Mouse (Mus musculus) midbrain, embryonic 10.5 days (tissue): ENCODE data around the gene Zbtb11. TPM values are rescaled to one million over a fixed set of nuclear protein-coding genes. Genes with fewer than 3 reads are reported as not detected.
"Not testable (repeated sequence)": the region's sequence is repeated elsewhere in the genome, so short reads cannot be mapped to it uniquely, and the experiment has no call there.

ENCODE experiments used
- DNase-seq: peaks from one replicate; pipeline ENCODE4 v3.0.0-alpha.2; 2017; ENCODE audit warnings: low spot score
- H3K27ac ChIP-seq: fragments of 300-500 bp; sonication (generic); replicated peaks from 2 replicates; pipeline ENCODE4 v1.5.1; 2016; ENCODE audit warnings: mild to moderate bottlenecking
- H3K27me3 ChIP-seq: fragments of 300-500 bp; sonication (generic); 2 replicates; pipeline ENCODE4 v1.6.1; 2016; ENCODE audit warnings: low read depth, mild to moderate bottlenecking; ENCODE audit not compliant: poor library complexity, severe bottlenecking
- H3K36me3 ChIP-seq: fragments of 300-500 bp; sonication (generic); 2 replicates; pipeline ENCODE4 v1.6.1; 2016; ENCODE audit warnings: mild to moderate bottlenecking, moderate library complexity
- H3K4me1 ChIP-seq: fragments of 300-500 bp; sonication (generic); 2 replicates; pipeline ENCODE4 v1.6.1; 2016
- H3K4me3 ChIP-seq: fragments of 300-500 bp; sonication (generic); 2 replicates; pipeline ENCODE4 v1.5.1; 2016; ENCODE audit warnings: mild to moderate bottlenecking, moderate library complexity
- H3K9me3 ChIP-seq: fragments of 300-500 bp; sonication (generic); replicated peaks from 2 replicates; pipeline ENCODE4 v1.6.1; 2016; ENCODE audit warnings: mild to moderate bottlenecking
- WGBS: fragments of 180-500 bp; shearing (Covaris S2); methylation state at CpG from one replicate; pipeline ENCODE4 v1.1.7; 2016; 5-methylcytosine and 5-hydroxymethylcytosine counted together
- polyA plus RNA-seq: library from polyadenylated mRNA; unstranded; fragments of >200 nt; fragmentation: Nextera tagmentation; extraction: Ambion mirVana; gene quantifications from 2 replicates; pipeline ENCODE4 v1.2.1, GENCODE M21; 2016

The Zbtb11 gene
- polyA plus RNA-seq, 1 experiment from 2014 or later, result 17.6 TPM

- H3K27me3 ChIP-seq, result no peaks in the 10 kb centered on the region
- WGBS, result 81% methylated on average over 7 of the region's 7 CpGs
- no peak overlapping the region for H3K4me3 ChIP-seq
- H3K27ac ChIP-seq, result no peak overlapping the region
- no peaks in the 10 kb centered on the region for H3K4me1 ChIP-seq
- H3K9me3 ChIP-seq, result no peaks in the 10 kb centered on the region
- H3K36me3 ChIP-seq, result no peaks in the 10 kb centered on the region
- no peak for DNase-seq
Measured at GRCm38 (mm10) chr16:55951679-55952327, 21.9 kb upstream of the Zbtb11 start.

- Histone ChIP-seq H3K4me1 (no peaks in the 10 kb centered on the region), H3K27me3 (no peaks in the 10 kb centered on the region), H3K36me3 (no peaks in the 10 kb centered on the region), H3K27ac (no peak overlapping the region), H3K9me3 (no peaks in the 10 kb centered on the region), H3K4me3 (no peak overlapping the region)
- DNase-seq, result no peak
Measured at GRCm38 (mm10) chr16:55952771-55953170, 20.9 kb upstream of the Zbtb11 start.

- not testable (repeated sequence) for DNase-seq, H3K36me3 ChIP-seq, H3K27ac ChIP-seq, H3K4me1 ChIP-seq, H3K4me3 ChIP-seq, H3K27me3 ChIP-seq, H3K9me3 ChIP-seq
- 94% methylated on average over 9 of the region's 9 CpGs for WGBS
Measured at GRCm38 (mm10) chr16:55954196-55954595, 19.5 kb upstream of the Zbtb11 start.

GRCm38 (mm10) chr16:55963068-55963467, 10.6 kb upstream of the Zbtb11 start:
- peaks cover 14% of the 10 kb centered on the region for H3K4me1 ChIP-seq
- not testable (repeated sequence) for H3K27ac ChIP-seq, H3K9me3 ChIP-seq, H3K36me3 ChIP-seq, H3K4me3 ChIP-seq, H3K27me3 ChIP-seq, DNase-seq
- WGBS, result 94% methylated on average over 6 of the region's 11 CpGs

- H3K4me3 ChIP-seq, result no peak overlapping the region
- WGBS, result 69% methylated on average over 4 of the region's 4 CpGs
- H3K36me3 ChIP-seq, result peaks cover 20% of the 10 kb centered on the region
- no peaks in the 10 kb centered on the region for H3K27me3 ChIP-seq
- H3K27ac ChIP-seq, result no peak overlapping the region
- DNase-seq, result no peak
- H3K9me3 ChIP-seq, result no peaks in the 10 kb centered on the region
- H3K4me1 ChIP-seq, result peaks cover 14% of the 10 kb centered on the region
Measured at GRCm38 (mm10) chr16:55964126-55964949, 9.3 kb upstream of the Zbtb11 start.

- H3K27me3 ChIP-seq, result no peaks in the 10 kb centered on the region
- WGBS, result under 1% methylated on average over 42 of the region's 42 CpGs
- H3K27ac ChIP-seq, result peak within 1 kb of the TSS; percentile 96
- peak within 1 kb of the TSS; percentile 88 for H3K4me3 ChIP-seq
- no peaks in the 10 kb centered on the region for H3K9me3 ChIP-seq
- H3K4me1 ChIP-seq, result peaks cover 14% of the 10 kb centered on the region
- H3K36me3 ChIP-seq, result peaks cover 40% of the 10 kb centered on the region
- peak; percentile 95 for DNase-seq
Measured at GRCm38 (mm10) chr16:55966212-55966871, 7.3 kb upstream of the Zbtb11 start, which contains the start of gene Rpl24. Gene Rpl24 (plus strand): TSS chr16:55966275.

- H3K9me3 ChIP-seq, result no peaks in the 10 kb centered on the region
- H3K27me3 ChIP-seq, result no peaks in the 10 kb centered on the region
- H3K36me3 ChIP-seq, result peaks cover 49% of the 10 kb centered on the region
- WGBS, result 44% methylated on average over 1 of the region's 1 CpGs
- no peak for DNase-seq
- H3K4me3 ChIP-seq, result peak overlapping the region; percentile 88
- peaks cover 23% of the 10 kb centered on the region for H3K4me1 ChIP-seq
- peak overlapping the region; percentile 96 for H3K27ac ChIP-seq
Measured at GRCm38 (mm10) chr16:55967221-55967620, 6.5 kb upstream of the Zbtb11 start.

- Histone ChIP-seq H3K9me3 (no peaks in the 10 kb centered on the region), H3K27me3 (no peaks in the 10 kb centered on the region), H3K36me3 (peaks cover 55% of the 10 kb centered on the region), H3K4me1 (peaks cover 31% of the 10 kb centered on the region), H3K27ac (no peak overlapping the region), H3K4me3 (no peak overlapping the region)
- WGBS, result 90% methylated on average over 3 of the region's 3 CpGs
- DNase-seq, result peak; percentile 36
Measured at GRCm38 (mm10) chr16:55969147-55969546, 4.5 kb upstream of the Zbtb11 start.

- peaks cover 55% of the 10 kb centered on the region for H3K36me3 ChIP-seq
- DNase-seq, result no peak
- no peaks in the 10 kb centered on the region for H3K9me3 ChIP-seq
- H3K4me3 ChIP-seq, result no peak overlapping the region
- no peaks in the 10 kb centered on the region for H3K27me3 ChIP-seq
- no peak overlapping the region for H3K27ac ChIP-seq
- WGBS, result 95% methylated on average over 5 of the region's 5 CpGs
- H3K4me1 ChIP-seq, result peaks cover 40% of the 10 kb centered on the region
Measured at GRCm38 (mm10) chr16:55970416-55970815, 3.3 kb upstream of the Zbtb11 start.

- 82% methylated on average over 6 of the region's 6 CpGs for WGBS
- Histone ChIP-seq H3K9me3 (no peaks in the 10 kb centered on the region), H3K27me3 (no peaks in the 10 kb centered on the region), H3K4me3 (no peak overlapping the region), H3K27ac (no peak overlapping the region), H3K36me3 (peaks cover 55% of the 10 kb centered on the region), H3K4me1 (peaks cover 41% of the 10 kb centered on the region)
- no peak for DNase-seq
Measured at GRCm38 (mm10) chr16:55971735-55972615, 1.7 kb upstream of the Zbtb11 start.

- Histone ChIP-seq H3K9me3 (no peaks in the 10 kb centered on the region), H3K4me3 (peak overlapping the region; percentile 98), H3K27ac (peak overlapping the region; percentile 87), H3K36me3 (peaks cover 51% of the 10 kb centered on the region), H3K4me1 (peaks cover 34% of the 10 kb centered on the region), H3K27me3 (no peaks in the 10 kb centered on the region)
- WGBS, result 60% methylated on average over 10 of the region's 10 CpGs
- DNase-seq, result no peak
Measured at GRCm38 (mm10) chr16:55972626-55973201, 969 bp upstream of the Zbtb11 start.
